Comparison of ENCODE assay signal across 9 mouse cellular contexts in the genomic region with DNA sequence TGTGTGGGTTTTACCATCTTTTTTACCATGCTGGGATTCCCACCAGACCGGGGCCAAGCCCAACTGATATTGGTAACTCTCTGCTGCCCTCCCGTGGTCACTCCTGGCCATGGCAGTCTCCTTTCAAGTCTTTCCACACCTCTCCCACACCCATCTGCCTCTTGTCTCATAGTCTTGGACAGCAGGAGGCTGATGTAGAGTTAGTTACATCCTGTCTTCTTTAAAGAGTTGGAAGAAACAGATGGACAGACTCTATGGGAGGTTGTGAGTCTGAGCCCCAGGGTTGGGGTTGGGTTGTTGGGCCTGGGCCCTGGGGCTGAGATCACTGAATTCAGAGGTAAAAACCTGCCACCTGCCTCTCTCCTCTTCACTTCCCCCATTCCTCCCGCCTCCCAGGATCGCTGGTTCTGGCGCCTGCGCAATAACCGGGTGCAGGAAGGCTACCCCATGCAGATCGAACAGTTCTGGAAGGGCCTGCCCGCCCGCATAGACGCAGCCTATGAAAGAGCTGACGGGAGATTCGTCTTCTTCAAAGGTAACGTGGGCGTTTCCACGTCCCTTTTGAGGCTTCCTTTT. TPM values are rescaled to one million over a fixed set of nuclear protein-coding genes. Genes with fewer than 3 reads are reported as not detected.
DNase-seq lines count a peak whose midpoint lies in the region; TF ChIP-seq lines count a peak whose summit lies in the region.
"Had no signal": no experiment of that assay in that cellular context is flagged by ENCODE, and none has a peak within 500 bp of the region (broad histone marks: within the 10 kb centered on the region; RNA-seq: fewer than 3 reads in every experiment).

No protein-coding gene starts in this region.

- DNase-seq in gastrocnemius, adult 18-20 months (ENCODE audit: low spot score): peak; percentile 77
- DNase-seq in gastrocnemius, postnatal 25 days: no peak
- peak; percentile 80 for DNase-seq in NIH3T3 (ENCODE audit: low read depth)
- DNase-seq in cerebellum, postnatal 10 days: peak; percentile 94 to 97
- peak; percentile 81 for DNase-seq in gastrocnemius, adult 2 months
- peak; percentile 87 to 90 for DNase-seq in layer of hippocampus, adult 8-10 months (ENCODE audit: low spot score in 2 of 2)
- DNase-seq in lung, postnatal 10 days: peak; percentile 83

- 47% methylated on average over 16 of the region's 16 CpGs for WGBS in small intestine, adult 2 months

- H3K27ac ChIP-seq in gastrocnemius, adult 2 months: no peak overlapping the region
- H3K27ac ChIP-seq in small intestine, adult 2 months (ENCODE audit: insufficient read depth, low read depth, low read length): no peak overlapping the region

- TF ChIP-seq CTCF in gastrocnemius, adult 2 months (IDR thresholded peaks at IDR 0.05): peak; percentile 96
- peak; percentile 93; the same call in 1 of the 2 replicates for TF ChIP-seq CTCF in small intestine, adult 2 months (IDR thresholded peaks at IDR 0.05; ENCODE audit: extremely low read depth, insufficient read length, insufficient replicate concordance, low read depth, low read length)

- no peak for TF ChIP-seq POLR2A in small intestine, adult 2 months (IDR thresholded peaks at IDR 0.05; ENCODE audit: low read depth, low read length)

- H3K27me3 ChIP-seq in small intestine, adult 2 months (ENCODE audit: control insufficient read depth, insufficient read depth, low read length): no peaks in the 10 kb centered on the region

- peaks cover 14% of the 10 kb centered on the region for H3K4me1 ChIP-seq in small intestine, adult 2 months (ENCODE audit: control insufficient read depth, insufficient read depth, insufficient read length, low read length)

- no peaks in the 10 kb centered on the region for H3K36me3 ChIP-seq in small intestine, adult 2 months (ENCODE audit: control insufficient read depth, insufficient read depth, low read length)

- intact Hi-C loops in gastrocnemius, adult 2 months (cut with DNase I): loop anchor here (2.0 to 5.0 kb wide), 3 partner anchors 45 to 150 kb away; a partner anchor contains a TSS

- H3K4me3 ChIP-seq in gastrocnemius, adult 2 months: no peak overlapping the region
- no peak overlapping the region for H3K4me3 ChIP-seq in small intestine, adult 2 months (ENCODE audit: low read depth, low read length)
- H3K4me3 ChIP-seq: megakaryocyte, embryonic 14.5 days had no signal

RNA-seq across cellular contexts. Expression of a gene that starts 7.3 kb away (rescaled TPM):
- 10 to 100 TPM; 27.8 to 29.5 TPM for total RNA-seq in gastrocnemius, adult 18-20 months (2021)
- 10 to 100 TPM; 22.3 to 25.3 TPM for total RNA-seq in gastrocnemius, postnatal 25 days (2021)
- 10 to 100 TPM; 25.8 to 27.8 TPM for total RNA-seq in gastrocnemius, adult 2 months (2021)
- total RNA-seq in layer of hippocampus, adult 8-10 months (2022): 10 to 100 TPM; 54.2 to 56.6 (median 55.9) TPM
- 23.6 and 38.3 TPM in 2 replicates for polyA plus RNA-seq in small intestine, adult 2 months (2012; rRNA removed)

RNA-seq across cellular contexts. Expression of a gene that starts 14.8 kb away (rescaled TPM):
- total RNA-seq in gastrocnemius, adult 18-20 months (2021): 10 to 100 TPM; 43.4 to 45.4 TPM
- total RNA-seq in gastrocnemius, postnatal 25 days (2021): 10 to 100 TPM; 38.6 to 45.3 TPM
- 10 to 100 TPM; 41.0 to 46.7 TPM for total RNA-seq in gastrocnemius, adult 2 months (2021)
- 10 to 100 TPM; 53.8 to 72.8 (median 66.9) TPM for total RNA-seq in layer of hippocampus, adult 8-10 months (2022)
- polyA plus RNA-seq in small intestine, adult 2 months (2012; rRNA removed): 231 and 467 TPM in 2 replicates

RNA-seq across cellular contexts. Expression of a gene that starts 22.7 kb away (rescaled TPM):
- not detected for total RNA-seq in gastrocnemius, adult 18-20 months (2021)
- not detected for total RNA-seq in gastrocnemius, postnatal 25 days (2021)
- not detected for total RNA-seq in gastrocnemius, adult 2 months (2021)
- not detected for total RNA-seq in layer of hippocampus, adult 8-10 months (2022)
- 0.34 and 0.89 TPM in 2 replicates for polyA plus RNA-seq in small intestine, adult 2 months (2012; rRNA removed)

RNA-seq across cellular contexts. Expression of a gene that starts 36.8 kb away (rescaled TPM):
- not detected for total RNA-seq in gastrocnemius, adult 18-20 months (2021)
- not detected for total RNA-seq in gastrocnemius, postnatal 25 days (2021)
- total RNA-seq in gastrocnemius, adult 2 months (2021): not detected
- total RNA-seq in layer of hippocampus, adult 8-10 months (2022): 10 to 100 TPM; 30.6 to 40.1 (median 35.6) TPM
- polyA plus RNA-seq in small intestine, adult 2 months (2012; rRNA removed): 0.22 and 2.4 TPM in 2 replicates
